Mouse (Mus musculus): ENCODE results near the gene Stap1. TPM values are rescaled to one million over a fixed set of nuclear protein-coding genes. Genes with fewer than 3 reads are reported as not detected.

The Stap1 gene
- polyA plus RNA-seq, 1 experiment from 2014 or later, result 3.9 TPM

- WGBS (ENCODE audit: insufficient replicate concordance), result 73% methylated on average over 2 of the region's 2 CpGs
- H3K9me3 ChIP-seq (ENCODE audit: low read length), result no peaks in the 10 kb centered on the region
- H3K9ac ChIP-seq (replicated peaks), result no peak overlapping the region
- H3K4me1 ChIP-seq (ENCODE audit: insufficient read depth), result no peaks in the 10 kb centered on the region
- no peak for ATAC-seq
- H3K27ac ChIP-seq (ENCODE audit: low read depth), result no peak overlapping the region
- TF ChIP-seq EP300 (IDR thresholded peaks at IDR 0.05; ENCODE audit: low read depth), result no peak
- TF ChIP-seq CTCF (IDR thresholded peaks at IDR 0.05; ENCODE audit: low read depth), result no peak
- H3K36me3 ChIP-seq (replicated peaks; ENCODE audit: insufficient read depth, low read length), result peaks cover 7% of the 10 kb centered on the region; the same call in 1 of the 2 replicates
- H3K27me3 ChIP-seq (ENCODE audit: insufficient read depth, low read length), result no peaks in the 10 kb centered on the region
- DNase-seq, result no peak
- H3K4me3 ChIP-seq (ENCODE audit: low read depth, low read length), result no peak overlapping the region
- H3K4me2 ChIP-seq (ENCODE audit: low read depth, low read length), result no peak overlapping the region
Observed at GRCm38 (mm10) chr5:86113037-86113436, 41.5 kb downstream of the Stap1 start.

GRCm38 (mm10) chr5:86113997-86114396 is 42.5 kb downstream of the Stap1 start:
- H3K36me3 ChIP-seq (replicated peaks; ENCODE audit: insufficient read depth, low read length), result 0 out of 2 replicates have a peak, but pooled peaks cover 5% of the 10 kb centered on the region
- no peaks in the 10 kb centered on the region for H3K4me1 ChIP-seq (ENCODE audit: insufficient read depth)
- DNase-seq (no peak), ATAC-seq (no peak)
- no peaks in the 10 kb centered on the region for H3K9me3 ChIP-seq (ENCODE audit: low read length)
- H3K4me2 ChIP-seq (ENCODE audit: low read depth, low read length), result no peak overlapping the region
- TF ChIP-seq EP300 (IDR thresholded peaks at IDR 0.05; ENCODE audit: low read depth), result no peak
- no peak for TF ChIP-seq CTCF (IDR thresholded peaks at IDR 0.05; ENCODE audit: low read depth)
- 72% methylated on average over 1 of the region's 1 CpGs for WGBS (ENCODE audit: insufficient replicate concordance)
- H3K4me3 ChIP-seq (ENCODE audit: low read depth, low read length), result no peak overlapping the region
- no peak overlapping the region for H3K9ac ChIP-seq (replicated peaks)
- H3K27me3 ChIP-seq (ENCODE audit: insufficient read depth, low read length), result no peaks in the 10 kb centered on the region
- H3K27ac ChIP-seq (ENCODE audit: low read depth), result no peak overlapping the region

GRCm38 (mm10) chr5:86118457-86119094 is 47.0 kb downstream of the Stap1 start:
- H3K4me2 ChIP-seq (ENCODE audit: low read depth, low read length), result no peak overlapping the region

GRCm38 (mm10) chr5:86128749-86129148 is 57.2 kb downstream of the Stap1 start:
- Histone ChIP-seq H3K4me1 (ENCODE audit: insufficient read depth) (no peaks in the 10 kb centered on the region), H3K36me3 (replicated peaks; ENCODE audit: insufficient read depth, low read length) (peaks cover 14% of the 10 kb centered on the region), H3K9me3 (ENCODE audit: low read length) (no peaks in the 10 kb centered on the region), H3K4me2 (ENCODE audit: low read depth, low read length) (no peak overlapping the region), H3K4me3 (ENCODE audit: low read depth, low read length) (no peak overlapping the region), H3K27me3 (ENCODE audit: insufficient read depth, low read length) (no peaks in the 10 kb centered on the region), H3K9ac (replicated peaks) (no peak overlapping the region), H3K27ac (ENCODE audit: low read depth) (no peak overlapping the region)
- ATAC-seq (no peak), DNase-seq (no peak)
- TF ChIP-seq EP300 (IDR thresholded peaks at IDR 0.05; ENCODE audit: low read depth), result no peak
- TF ChIP-seq CTCF (IDR thresholded peaks at IDR 0.05; ENCODE audit: low read depth), result no peak
- 87% methylated on average over 1 of the region's 1 CpGs for WGBS (ENCODE audit: insufficient replicate concordance)

More at GRCm38 (mm10) chr5:86118457-86119094, 47.0 kb downstream of the Stap1 start:
- Histone ChIP-seq H3K27me3 (ENCODE audit: insufficient read depth, low read length) (no peaks in the 10 kb centered on the region), H3K36me3 (replicated peaks; ENCODE audit: insufficient read depth, low read length) (peaks cover 13% of the 10 kb centered on the region), H3K9me3 (ENCODE audit: low read length) (no peaks in the 10 kb centered on the region), H3K4me3 (ENCODE audit: low read depth, low read length) (no peak overlapping the region), H3K9ac (replicated peaks) (no peak overlapping the region), H3K4me1 (ENCODE audit: insufficient read depth) (no peaks in the 10 kb centered on the region), H3K27ac (ENCODE audit: low read depth) (no peak overlapping the region)
- ATAC-seq, result no peak
- 83% methylated on average over 9 of the region's 9 CpGs for WGBS (ENCODE audit: insufficient replicate concordance)
- no peak for DNase-seq
- TF ChIP-seq CTCF (IDR thresholded peaks at IDR 0.05; ENCODE audit: low read depth) (no peak), EP300 (IDR thresholded peaks at IDR 0.05; ENCODE audit: low read depth) (no peak)

- peaks cover 15% of the 10 kb centered on the region for H3K36me3 ChIP-seq (replicated peaks; ENCODE audit: insufficient read depth, low read length)
- no peaks in the 10 kb centered on the region for H3K9me3 ChIP-seq (ENCODE audit: low read length)
- H3K4me1 ChIP-seq (ENCODE audit: insufficient read depth), result no peaks in the 10 kb centered on the region
- H3K9ac ChIP-seq (replicated peaks), result no peak overlapping the region
- no peak for DNase-seq
- H3K27ac ChIP-seq (ENCODE audit: low read depth), result no peak overlapping the region
- no peak overlapping the region for H3K4me3 ChIP-seq (ENCODE audit: low read depth, low read length)
- H3K4me2 ChIP-seq (ENCODE audit: low read depth, low read length), result no peak overlapping the region
- H3K27me3 ChIP-seq (ENCODE audit: insufficient read depth, low read length), result no peaks in the 10 kb centered on the region
- ATAC-seq, result no peak
- no peak for TF ChIP-seq EP300 (IDR thresholded peaks at IDR 0.05; ENCODE audit: low read depth)
- no peak for TF ChIP-seq CTCF (IDR thresholded peaks at IDR 0.05; ENCODE audit: low read depth)
Observed at GRCm38 (mm10) chr5:86129828-86130227, 58.3 kb downstream of the Stap1 start.

Other genes with a start within 250 kb of the Stap1 start
- gene Cenpc1, start 6.2 kb upstream of the Stap1 start, polyA plus RNA-seq (2015; fragmentation: Nextera tagmentation; extraction: Ambion mirVana), result 7.1 and 8.8 TPM in 2 replicates
- 1.9 and 2.0 TPM in 2 replicates for gene Uba6, start 101.1 kb downstream of the Stap1 start, polyA plus RNA-seq (2015; fragmentation: Nextera tagmentation; extraction: Ambion mirVana)
- not detected in 2 replicates for gene Gnrhr, start 126.2 kb downstream of the Stap1 start, polyA plus RNA-seq (2015; fragmentation: Nextera tagmentation; extraction: Ambion mirVana)
- gene Tmprss11c, start 217.6 kb downstream of the Stap1 start, polyA plus RNA-seq (2015; fragmentation: Nextera tagmentation; extraction: Ambion mirVana), result not detected in 2 replicates

Data from liver, postnatal 0 days (tissue).